Mouse (Mus musculus) CD4-positive helper T cell, adult 2 months (primary cell): ENCODE data around the gene Apopt1.

ENCODE experiments used
- DNase-seq: peaks from one replicate; pipeline ENCODE4 v3.0.0-alpha.2; 2012; ENCODE audit warnings: low read depth, missing footprints, low spot score

Apopt1 gene

DNA sequence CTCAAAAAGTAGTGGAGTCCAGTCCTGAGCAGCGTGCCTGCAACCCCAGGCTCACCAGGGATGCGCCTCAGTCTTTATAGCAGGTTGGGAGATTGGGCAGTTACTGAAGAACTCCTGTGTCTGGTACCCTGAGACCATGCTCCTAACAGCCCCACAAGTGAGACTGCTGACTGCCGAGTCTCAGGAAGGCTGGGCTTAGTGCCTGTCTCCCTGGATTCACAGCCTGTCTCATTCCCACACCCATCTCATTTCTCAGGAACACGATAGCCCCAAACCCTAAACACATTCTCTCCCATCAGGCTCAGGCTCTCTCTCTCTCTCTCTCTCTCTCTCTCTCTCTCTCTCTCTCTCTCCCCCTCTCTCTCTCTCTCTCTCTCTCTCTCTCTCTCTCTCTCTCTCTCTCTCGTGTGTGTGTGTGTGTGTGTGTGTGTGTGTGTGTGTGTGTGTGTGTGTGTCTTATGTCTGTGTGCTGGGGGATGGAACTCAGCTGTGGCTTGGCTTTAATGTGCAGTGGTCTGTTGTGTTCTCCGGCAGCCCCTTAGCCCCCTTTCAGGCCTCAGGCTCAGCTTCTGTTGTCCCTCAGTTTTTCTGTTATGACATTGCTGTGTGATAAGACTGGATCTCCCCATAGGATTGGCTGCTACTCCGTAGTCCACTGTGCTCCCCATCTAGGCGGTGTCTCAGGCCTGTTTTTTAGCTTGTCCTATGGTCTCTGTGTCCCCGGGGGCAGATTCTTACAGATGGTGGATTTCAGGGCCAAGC lies 56.9 kb downstream of the Apopt1 start:
- DNase-seq: no peak

DNA sequence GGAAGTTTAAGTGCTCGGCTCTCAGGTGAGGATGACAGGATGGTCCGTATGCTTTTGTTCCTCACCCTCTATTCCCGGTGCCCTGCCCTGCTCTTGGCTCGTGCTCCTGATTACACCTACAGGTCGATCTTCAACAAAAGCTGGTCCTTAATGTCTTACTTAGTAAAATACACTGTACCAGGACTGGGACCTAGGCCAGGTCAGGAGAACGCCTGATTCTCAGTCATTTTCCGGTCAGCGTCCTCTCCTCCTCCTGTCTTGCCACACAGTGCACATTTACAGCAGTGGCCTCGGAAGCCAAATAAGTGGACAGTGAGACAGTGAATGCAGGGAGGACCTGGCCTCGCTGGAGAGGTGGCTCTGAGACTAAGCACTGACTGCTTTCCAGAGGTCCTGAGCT lies 57.6 kb downstream of the Apopt1 start:
- DNase-seq: no peak

DNA sequence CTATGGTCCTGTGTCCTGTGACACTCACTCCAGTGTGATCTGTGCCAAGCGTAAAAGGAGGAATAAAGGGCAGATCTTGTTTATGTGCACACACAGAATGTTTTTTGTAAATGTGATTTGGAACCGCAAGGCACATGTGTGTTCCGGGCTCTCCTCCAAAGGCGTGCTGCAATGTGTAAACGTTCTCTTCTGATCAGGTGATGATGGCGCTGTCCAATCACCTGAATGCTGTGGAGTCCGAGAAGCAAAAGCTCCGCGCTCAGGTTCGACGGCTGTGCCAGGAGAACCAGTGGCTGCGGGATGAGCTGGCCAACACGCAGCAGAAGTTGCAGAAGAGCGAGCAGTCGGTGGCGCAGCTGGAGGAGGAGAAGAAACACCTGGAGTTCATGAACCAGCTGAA lies 61.1 kb downstream of the Apopt1 start:
- DNase-seq: no peak

DNA sequence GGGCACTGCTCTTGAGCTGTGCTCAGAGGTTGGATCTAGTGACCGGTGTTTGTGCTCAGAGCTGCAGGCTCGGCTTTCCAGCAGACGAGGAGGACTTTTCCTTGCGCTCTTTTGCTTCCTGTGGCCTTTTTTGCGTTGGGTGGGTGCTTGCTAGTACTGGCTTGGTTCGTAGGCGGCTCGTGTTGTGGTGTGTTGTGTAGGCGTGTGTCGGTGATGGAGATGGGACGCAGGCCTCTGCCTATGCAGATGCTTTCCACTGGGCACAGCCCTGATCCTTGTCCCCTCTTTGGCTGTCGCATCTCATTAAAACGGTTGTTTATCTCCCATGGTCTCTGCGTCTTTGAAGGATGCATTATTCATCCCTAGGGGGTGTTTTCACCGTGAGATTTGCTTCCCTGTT lies 61.8 kb downstream of the Apopt1 start:
- no peak for DNase-seq

DNA sequence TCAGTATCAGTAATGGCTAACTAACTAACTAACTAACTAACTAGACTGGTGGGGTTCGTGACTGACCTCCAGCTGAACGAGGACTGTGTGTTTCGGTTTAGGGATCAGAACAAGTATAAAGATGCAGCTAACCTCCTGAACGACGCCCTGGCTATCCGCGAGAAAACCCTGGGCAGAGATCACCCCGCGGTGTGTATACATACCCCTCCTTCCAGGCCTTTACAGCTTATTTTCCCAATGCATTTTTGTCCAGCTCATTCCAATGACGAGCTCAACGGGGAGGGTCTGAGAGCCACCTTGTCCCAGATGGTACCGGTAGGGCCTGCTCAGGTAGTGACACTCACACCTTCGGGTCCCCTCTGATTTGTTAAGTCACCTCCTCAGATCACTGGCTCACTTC lies 64.9 kb downstream of the Apopt1 start:
- no peak for DNase-seq

- no peak for DNase-seq
Measured at GRCm38 (mm10) chr12:111779544-111779943, 66.5 kb downstream of the Apopt1 start.

DNA sequence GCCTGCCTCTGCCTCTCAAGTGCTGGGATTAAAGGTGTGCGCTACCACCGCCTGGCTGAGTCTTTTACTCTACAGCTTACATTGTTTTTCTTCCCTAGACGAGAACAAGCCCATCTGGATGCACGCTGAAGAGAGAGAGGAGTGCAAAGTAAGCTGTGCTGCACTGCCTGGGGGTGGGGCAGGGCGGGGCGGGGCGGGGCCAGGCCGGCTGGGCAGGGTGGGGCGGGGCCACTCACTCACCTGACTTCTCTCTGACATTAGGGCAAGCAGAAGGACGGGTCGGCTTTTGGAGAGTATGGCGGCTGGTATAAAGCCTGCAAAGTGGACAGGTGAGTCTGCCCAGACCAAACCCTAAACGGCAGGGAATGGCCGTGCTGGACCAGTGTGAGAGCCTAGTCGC lies 72.1 kb downstream of the Apopt1 start:
- DNase-seq: no peak

- DNase-seq: no peak
Measured at GRCm38 (mm10) chr12:111787015-111787414, 74.0 kb downstream of the Apopt1 start.

DNA sequence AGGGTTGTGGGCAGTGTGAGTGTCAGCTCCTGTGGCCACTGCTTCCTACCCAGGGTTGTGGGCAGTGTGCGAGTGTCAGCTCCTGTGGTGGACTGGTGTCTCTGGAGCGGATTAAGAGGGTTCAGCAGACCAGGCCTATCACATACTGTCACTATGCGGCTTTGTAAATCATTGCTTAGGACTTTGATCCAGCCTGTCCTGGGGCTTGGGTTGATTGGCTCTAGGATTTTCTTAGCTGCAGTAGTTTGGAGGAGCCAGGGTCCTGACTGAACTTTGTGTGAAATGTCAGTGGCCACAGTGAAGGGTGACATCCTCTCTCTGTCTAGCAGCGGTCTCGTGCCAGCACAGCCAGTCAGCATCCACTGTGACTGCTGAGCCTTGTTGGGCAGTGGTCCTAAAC lies 77.0 kb downstream of the Apopt1 start:
- no peak for DNase-seq

- no peak for DNase-seq
Measured at GRCm38 (mm10) chr12:111790631-111791030, 77.6 kb downstream of the Apopt1 start.

- no peak for DNase-seq
Measured at GRCm38 (mm10) chr12:111791474-111792104, 78.5 kb downstream of the Apopt1 start.

GRCm38 (mm10) chr12:111794102-111794501 lies 81.0 kb downstream of the Apopt1 start:
- DNase-seq: no peak

GRCm38 (mm10) chr12:111794526-111795179 lies 81.6 kb downstream of the Apopt1 start:
- no peak for DNase-seq

DNA sequence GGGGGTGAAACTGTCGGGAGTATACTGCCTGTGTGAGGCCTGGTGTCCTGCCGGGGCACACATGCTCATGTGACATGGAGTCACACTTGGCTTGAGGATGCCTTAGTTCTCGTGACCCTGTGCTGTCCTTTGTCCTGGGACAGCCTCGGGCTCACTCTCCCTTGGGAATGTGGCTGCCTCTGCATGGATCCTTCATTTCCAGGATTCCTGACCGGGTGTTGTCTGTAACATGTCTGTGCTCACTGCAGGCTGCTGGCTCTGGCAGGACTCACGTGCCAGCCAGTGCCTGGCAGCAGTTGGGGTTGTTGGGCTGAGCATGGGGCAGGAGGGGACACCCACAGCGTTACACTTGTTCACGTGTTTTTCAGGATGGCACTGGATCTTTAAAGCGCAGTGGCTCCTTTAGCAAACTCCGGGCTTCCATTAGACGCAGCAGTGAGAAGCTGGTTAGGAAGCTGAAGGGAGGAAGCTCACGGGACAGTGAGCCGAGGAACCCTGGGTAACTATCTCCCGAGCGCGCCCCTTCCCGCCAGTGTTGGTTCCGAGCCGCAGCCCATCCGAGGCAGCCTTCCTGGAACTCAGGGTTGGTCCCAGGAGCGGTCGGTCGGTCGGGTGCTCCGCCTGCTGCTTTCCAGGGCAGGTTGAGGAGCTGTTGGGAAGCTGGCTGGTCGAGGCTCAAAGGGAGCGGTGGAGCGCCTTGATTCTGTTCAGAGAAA lies 82.3 kb downstream of the Apopt1 start:
- no peak for DNase-seq

- no peak for DNase-seq
Measured at GRCm38 (mm10) chr12:111797251-111797650, 84.2 kb downstream of the Apopt1 start.

- no peak for DNase-seq
Measured at GRCm38 (mm10) chr12:111798493-111798892, 85.4 kb downstream of the Apopt1 start.

DNA sequence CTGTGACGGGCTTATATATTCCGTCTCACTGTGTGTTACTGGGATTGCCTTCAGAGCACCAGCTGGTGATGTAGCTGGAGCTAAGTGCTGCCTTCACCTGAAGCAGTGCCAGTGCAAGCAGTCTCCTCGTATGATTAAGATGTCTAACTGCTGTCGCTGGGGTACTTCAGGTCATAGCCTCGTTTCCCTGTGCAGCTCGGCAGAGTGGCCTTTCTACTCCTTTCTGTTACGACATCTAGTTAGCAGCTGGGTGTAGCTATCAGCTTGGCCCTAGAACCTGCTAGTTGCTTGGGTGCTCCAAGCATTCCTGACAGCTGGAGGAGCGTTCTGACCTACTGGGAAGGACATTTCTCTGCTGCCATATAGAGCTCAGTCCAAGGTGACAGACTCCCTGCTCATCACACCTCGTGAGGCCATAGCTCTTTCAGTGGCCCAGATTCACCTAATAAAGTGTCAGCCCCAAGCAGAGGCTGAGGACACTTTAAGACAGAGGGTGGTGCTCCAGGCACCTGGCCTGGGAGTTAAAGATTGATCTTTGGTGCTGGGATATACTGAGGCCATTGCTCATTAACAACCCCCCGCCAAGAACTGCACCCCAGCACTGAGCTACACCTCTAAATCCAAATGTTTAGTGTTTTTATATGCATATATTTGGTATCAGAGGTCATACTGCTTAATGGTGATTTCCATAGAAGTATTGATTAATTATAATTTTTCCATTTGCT lies 87.6 kb downstream of the Apopt1 start:
- DNase-seq: no peak

- DNase-seq: no peak
Measured at GRCm38 (mm10) chr12:111803538-111803937, 90.5 kb downstream of the Apopt1 start.
